Mouse (Mus musculus): ENCODE results near the gene Fam47c. TPM values are rescaled to one million over a fixed set of nuclear protein-coding genes. Genes with fewer than 3 reads are reported as not detected.

The Fam47c gene
- not detected in 2 replicates for polyA plus RNA-seq (2012; rRNA removed)
- not detected in 2 replicates for polyA plus RNA-seq (2014; fragmentation: Nextera tagmentation; extraction: Ambion mirVana)

DNA sequence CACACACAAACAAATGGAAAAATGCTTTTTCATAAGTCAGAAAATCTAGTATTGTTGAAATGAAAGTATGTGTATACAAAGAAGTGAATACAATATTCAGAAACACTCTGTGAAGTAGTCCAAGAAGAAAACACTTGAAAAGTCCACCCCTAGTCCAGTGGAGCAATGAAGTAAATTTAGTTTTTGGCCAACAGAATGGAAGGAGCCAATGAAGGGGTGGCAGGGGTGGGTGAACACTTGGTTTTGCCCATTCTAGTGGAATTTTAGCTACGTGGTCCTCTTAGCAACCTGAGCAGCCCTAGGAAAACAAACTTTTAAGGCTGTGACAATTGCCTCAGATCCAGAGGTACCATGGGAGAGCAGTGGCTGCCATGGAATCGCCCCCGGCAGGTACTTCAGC, at the start of gene Fam47c:
Gene Fam47c (plus strand): TSS at position 301 of the 400 bp plus-strand sequence.
- 66% methylated on average over 3 of the region's 3 CpGs for WGBS (ENCODE audit: insufficient replicate concordance)
- ATAC-seq (ENCODE audit: insufficient read depth) (no peak), DNase-seq (ENCODE audit: low read depth in 3 of 3, low spot score in 3 of 3) (no peak)
- H3K4me3 ChIP-seq (ENCODE audit: insufficient read depth in 1 of 2, low read depth in 2 of 2, low read length in 2 of 2): no peak within 1 kb of the TSS
- H3K27me3 ChIP-seq (ENCODE audit: control insufficient read depth, insufficient read depth, low read length): no peaks in the 10 kb centered on the region
- no peaks in the 10 kb centered on the region for H3K36me3 ChIP-seq (replicated peaks; ENCODE audit: control insufficient read depth, insufficient read depth, low read depth)
- H3K9ac ChIP-seq (replicated peaks): no peak within 1 kb of the TSS
- no peak within 1 kb of the TSS for H3K4me2 ChIP-seq (ENCODE audit: low read depth)
- no peaks in the 10 kb centered on the region for H3K9me3 ChIP-seq (ENCODE audit: control insufficient read depth, low read length)
- TF ChIP-seq EP300 (IDR thresholded peaks at IDR 0.05; ENCODE audit: low read depth): no peak
- H3K27ac ChIP-seq: no peak within 1 kb of the TSS
- no peaks in the 10 kb centered on the region for H3K4me1 ChIP-seq (replicated peaks; ENCODE audit: control insufficient read depth in 2 of 2, insufficient read depth in 2 of 2, low read length in 1 of 2)

DNA sequence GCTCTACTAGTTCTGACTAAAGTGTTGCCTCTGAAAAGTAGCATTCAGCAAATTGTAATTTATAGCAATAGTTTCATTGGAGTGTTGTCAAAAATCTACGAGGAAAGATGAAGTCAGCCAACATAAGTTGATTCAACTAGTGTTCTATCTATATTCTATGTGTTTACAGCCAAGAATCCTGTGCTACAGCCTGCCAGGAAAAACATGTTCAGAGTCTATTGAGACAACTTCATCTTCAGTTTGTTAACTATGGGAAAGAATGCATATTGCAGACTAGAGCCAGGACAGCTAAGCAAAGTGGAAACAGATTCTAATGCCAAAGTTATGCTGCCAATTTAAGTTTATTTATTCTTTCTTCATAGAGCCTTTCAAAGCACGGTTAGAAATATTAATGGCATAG, 31.8 kb downstream of the Fam47c start:
- no peak for ATAC-seq (ENCODE audit: insufficient read depth)

DNA sequence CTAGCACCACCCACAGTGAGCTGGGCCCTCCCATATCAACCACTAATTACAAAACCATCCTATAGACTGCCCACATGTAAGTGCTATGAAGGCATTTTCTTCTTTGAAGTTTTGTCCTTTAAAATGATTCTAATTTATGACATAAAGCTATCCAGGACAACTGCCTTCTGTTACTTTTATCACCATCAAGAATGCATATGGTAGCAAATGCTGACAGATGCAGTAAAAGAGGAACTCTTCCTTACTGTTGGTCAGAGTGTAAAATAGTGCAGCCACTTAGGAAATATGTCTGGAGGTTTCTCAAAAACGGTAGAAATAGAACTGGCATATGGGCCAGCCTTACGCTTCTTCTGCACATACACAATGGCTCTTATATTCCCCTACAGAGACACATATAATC, 39.5 kb downstream of the Fam47c start:
- H3K4me2 ChIP-seq (ENCODE audit: low read depth): no peak overlapping the region
- no peak for TF ChIP-seq EP300 (IDR thresholded peaks at IDR 0.05; ENCODE audit: low read depth)
- no peak for TF ChIP-seq CTCF (IDR thresholded peaks at IDR 0.05; ENCODE audit: low read depth)
- no peak overlapping the region for H3K4me3 ChIP-seq (ENCODE audit: insufficient read depth in 1 of 2, low read depth in 2 of 2, low read length in 2 of 2)
- ATAC-seq (ENCODE audit: insufficient read depth): no peak
- H3K9me3 ChIP-seq (ENCODE audit: control insufficient read depth, low read length): no peaks in the 10 kb centered on the region
- no peaks in the 10 kb centered on the region for H3K27me3 ChIP-seq (ENCODE audit: control insufficient read depth, insufficient read depth, low read length)
- H3K36me3 ChIP-seq (replicated peaks; ENCODE audit: control insufficient read depth, insufficient read depth, low read depth): no peaks in the 10 kb centered on the region
- no peak for DNase-seq (ENCODE audit: low read depth in 3 of 3, low spot score in 3 of 3)
- H3K9ac ChIP-seq (replicated peaks): no peak overlapping the region
- H3K27ac ChIP-seq: no peak overlapping the region
- 50% methylated on average over 2 of the region's 2 CpGs for WGBS (ENCODE audit: insufficient replicate concordance)
- H3K4me1 ChIP-seq (replicated peaks; ENCODE audit: control insufficient read depth in 2 of 2, insufficient read depth in 2 of 2, low read length in 1 of 2): no peaks in the 10 kb centered on the region

More for the DNA sequence above, 31.8 kb downstream of the Fam47c start:
- Histone ChIP-seq H3K9ac (replicated peaks) (no peak overlapping the region), H3K9me3 (ENCODE audit: control insufficient read depth, low read length) (no peaks in the 10 kb centered on the region), H3K27ac (no peak overlapping the region), H3K4me2 (ENCODE audit: low read depth) (no peak overlapping the region), H3K27me3 (ENCODE audit: control insufficient read depth, insufficient read depth, low read length) (no peaks in the 10 kb centered on the region), H3K4me1 (replicated peaks; ENCODE audit: control insufficient read depth in 2 of 2, insufficient read depth in 2 of 2, low read length in 1 of 2) (no peaks in the 10 kb centered on the region), H3K4me3 (ENCODE audit: insufficient read depth in 1 of 2, low read depth in 2 of 2, low read length in 2 of 2) (no peak overlapping the region), H3K36me3 (replicated peaks; ENCODE audit: control insufficient read depth, insufficient read depth, low read depth) (no peaks in the 10 kb centered on the region)
- WGBS (ENCODE audit: insufficient replicate concordance): 45% methylated on average over 2 of the region's 2 CpGs
- no peak for TF ChIP-seq CTCF (IDR thresholded peaks at IDR 0.05; ENCODE audit: low read depth)
- TF ChIP-seq EP300 (IDR thresholded peaks at IDR 0.05; ENCODE audit: low read depth): no peak
- DNase-seq (ENCODE audit: low read depth in 3 of 3, low spot score in 3 of 3): no peak

Other genes starting within 250 kb of the Fam47c start
- 1.2 and 1.6 TPM in 2 replicates for gene Prrg1, start 153.9 kb upstream of the Fam47c start, polyA plus RNA-seq (2012; rRNA removed)
- 2.0 and 2.1 TPM in 2 replicates for gene Prrg1, start 153.9 kb upstream of the Fam47c start, polyA plus RNA-seq (2014; fragmentation: Nextera tagmentation; extraction: Ambion mirVana)

All from liver, embryonic 14.5 days (tissue).